Mouse (Mus musculus): Measurements from ENCODE around the gene Tnpo1.

Tnpo1 gene

DNA sequence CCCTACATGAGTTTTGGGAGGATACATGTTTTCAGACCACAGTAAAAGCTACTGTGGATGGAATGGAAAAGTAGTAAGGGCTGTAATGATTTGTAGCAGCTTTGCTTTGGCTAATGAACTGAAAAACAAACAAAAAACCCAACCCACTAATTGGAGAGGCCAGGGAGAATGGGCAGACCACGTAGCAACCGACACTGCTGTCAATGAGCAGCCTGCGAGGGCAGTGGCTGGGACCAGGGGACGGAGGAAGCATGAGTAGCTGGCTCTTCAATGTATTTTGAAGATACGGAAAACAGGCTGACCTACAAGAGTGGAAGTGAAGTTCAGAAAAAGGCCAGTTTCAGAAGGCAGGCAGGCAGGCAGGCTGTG, 11.4 kb downstream of the Tnpo1 start:
- no peaks in the 10 kb centered on the region for H3K36me3 ChIP-seq (ENCODE audit: control insufficient read depth, insufficient read depth, low read length, poor library complexity, severe bottlenecking)
- no peaks in the 10 kb centered on the region; the same call in 1 of the 2 replicates for H3K27me3 ChIP-seq (ENCODE audit: control insufficient read depth, insufficient read depth, low read length, poor library complexity, severe bottlenecking)
- DNase-seq (ENCODE audit: low read depth, low spot score), result no peak

DNA sequence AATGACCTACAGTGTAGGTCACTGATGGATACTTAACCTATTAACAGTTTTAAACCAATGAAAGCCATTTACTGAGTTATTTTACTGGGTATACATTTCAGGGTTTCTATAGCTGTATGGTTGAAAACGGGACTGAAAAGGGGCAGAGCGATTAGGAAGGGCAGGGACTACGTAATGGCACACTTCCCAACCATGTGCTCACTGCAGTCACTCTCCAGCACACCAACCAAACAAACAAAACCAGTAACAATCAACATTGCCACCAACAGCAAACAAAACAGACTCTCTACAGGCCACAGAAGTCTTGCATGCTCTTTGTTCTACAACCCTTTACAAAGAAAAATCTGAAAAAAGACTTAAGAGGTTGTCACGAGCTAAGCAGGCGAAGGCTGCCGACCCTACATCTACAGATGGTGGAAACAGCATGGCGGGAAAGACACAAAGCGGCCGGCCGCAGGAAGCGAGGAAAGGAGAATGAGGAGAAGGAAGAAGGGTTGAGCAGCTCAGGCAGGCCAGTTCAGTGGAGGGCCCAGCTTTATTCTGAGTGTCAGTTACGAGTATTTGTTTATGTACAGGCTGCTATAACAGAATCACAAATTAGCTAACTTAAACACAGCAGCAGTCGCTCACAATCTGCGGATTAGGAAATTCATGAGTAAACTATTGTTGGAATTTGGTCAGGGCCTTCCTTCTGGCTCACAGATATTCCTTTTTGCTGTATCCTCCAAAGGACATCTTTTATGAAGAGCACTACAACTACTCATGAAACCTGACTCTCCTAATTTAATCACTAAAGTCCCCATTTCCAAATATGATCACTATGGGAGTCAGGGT, 12.0 kb downstream of the Tnpo1 start:
- Histone ChIP-seq H3K36me3 (ENCODE audit: control insufficient read depth, insufficient read depth, low read length, poor library complexity, severe bottlenecking) (no peaks in the 10 kb centered on the region), H3K27me3 (ENCODE audit: control insufficient read depth, insufficient read depth, low read length, poor library complexity, severe bottlenecking) (no peaks in the 10 kb centered on the region; the same call in 1 of the 2 replicates)
- DNase-seq (ENCODE audit: low read depth, low spot score), result no peak

DNA sequence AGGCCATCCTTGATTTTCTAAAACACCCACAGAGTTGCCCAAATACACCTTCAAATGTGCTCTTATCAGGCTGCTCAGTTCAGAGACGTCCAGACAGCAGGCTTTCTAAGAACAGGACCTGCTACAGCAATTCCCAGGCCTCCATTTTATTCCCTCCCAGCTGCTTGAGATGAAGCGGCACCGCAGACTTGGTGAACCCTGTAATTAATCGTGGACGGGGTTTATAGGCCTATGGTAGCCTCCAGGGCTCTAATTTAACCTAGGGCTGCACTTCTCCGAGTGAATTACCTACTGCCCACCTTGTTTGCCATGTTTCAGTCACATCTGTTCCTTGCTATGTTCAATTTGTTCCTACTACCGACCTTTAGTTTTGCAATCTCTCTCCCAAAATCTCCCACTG, 13.0 kb downstream of the Tnpo1 start:
- H3K36me3 ChIP-seq (ENCODE audit: control insufficient read depth, insufficient read depth, low read length, poor library complexity, severe bottlenecking), result no peaks in the 10 kb centered on the region
- no peaks in the 10 kb centered on the region; the same call in 1 of the 2 replicates for H3K27me3 ChIP-seq (ENCODE audit: control insufficient read depth, insufficient read depth, low read length, poor library complexity, severe bottlenecking)
- no peak for DNase-seq (ENCODE audit: low read depth, low spot score)

DNA sequence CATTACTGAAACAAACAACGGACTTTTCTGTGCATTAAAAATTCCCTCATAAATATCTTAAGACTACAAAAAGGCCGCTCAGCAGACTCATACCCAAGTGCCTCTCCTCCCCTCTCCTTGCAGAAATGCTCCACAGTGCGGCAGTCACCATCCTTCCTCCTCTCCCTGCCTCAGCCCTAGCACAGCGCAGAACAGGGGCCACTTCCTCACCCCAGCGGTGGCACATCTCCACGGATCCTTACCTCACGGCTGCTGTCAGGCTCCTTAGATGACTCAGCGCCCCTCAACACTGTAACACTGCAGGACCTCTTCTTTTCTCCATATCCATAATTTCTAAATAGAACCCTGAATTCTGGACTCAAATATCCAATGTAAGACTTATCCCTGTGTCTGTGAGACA, 13.6 kb downstream of the Tnpo1 start:
- DNase-seq (ENCODE audit: low read depth, low spot score), result peak; percentile 67

DNA sequence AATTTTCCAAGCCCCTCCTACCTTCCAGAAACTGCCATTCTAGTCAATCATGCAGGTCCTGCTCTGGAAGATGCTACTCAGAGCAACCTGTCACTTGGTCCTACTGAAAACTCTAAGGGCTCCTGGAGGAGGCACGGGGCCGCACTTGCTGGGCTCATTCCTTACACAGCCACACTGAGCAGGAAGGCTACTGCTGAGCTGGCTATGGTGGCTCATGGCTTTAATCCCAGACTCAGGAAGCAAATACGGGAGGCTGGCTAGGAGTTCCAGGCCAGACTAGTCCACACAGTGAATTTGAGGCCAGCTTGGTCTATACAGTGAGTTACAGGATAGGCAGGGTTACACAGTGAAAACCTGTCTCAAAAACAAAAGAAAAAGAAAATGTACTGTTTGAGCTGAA, 15.4 kb downstream of the Tnpo1 start:
- Histone ChIP-seq H3K36me3 (ENCODE audit: control insufficient read depth, insufficient read depth, low read length, poor library complexity, severe bottlenecking) (no peaks in the 10 kb centered on the region), H3K27me3 (ENCODE audit: control insufficient read depth, insufficient read depth, low read length, poor library complexity, severe bottlenecking) (no peaks in the 10 kb centered on the region; the same call in 1 of the 2 replicates)
- DNase-seq (ENCODE audit: low read depth, low spot score), result no peak

More for the DNA sequence above, 13.6 kb downstream of the Tnpo1 start:
- Histone ChIP-seq H3K36me3 (ENCODE audit: control insufficient read depth, insufficient read depth, low read length, poor library complexity, severe bottlenecking) (no peaks in the 10 kb centered on the region), H3K27me3 (ENCODE audit: control insufficient read depth, insufficient read depth, low read length, poor library complexity, severe bottlenecking) (no peaks in the 10 kb centered on the region; the same call in 1 of the 2 replicates)

DNA sequence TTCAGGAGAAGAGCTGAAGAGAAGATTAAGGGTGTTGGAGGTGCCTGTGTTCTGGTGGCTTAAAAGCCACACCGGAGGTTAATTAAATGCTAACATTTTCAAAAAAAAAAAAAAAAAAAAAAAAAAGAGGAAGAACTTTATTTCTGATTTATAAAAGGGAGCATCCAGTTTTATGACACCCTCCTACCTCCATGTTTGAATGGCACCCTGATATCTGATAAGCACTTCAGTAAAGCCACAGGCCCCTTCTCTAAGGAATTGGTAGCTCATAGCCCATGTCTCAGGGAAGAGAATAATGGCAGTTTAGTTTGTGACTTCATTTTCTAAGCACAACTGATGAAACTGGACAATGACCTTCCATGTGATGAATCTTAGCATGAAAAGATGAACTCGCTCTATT, 21.6 kb downstream of the Tnpo1 start:
- DNase-seq (ENCODE audit: low read depth, low spot score), result no peak
- H3K27me3 ChIP-seq (ENCODE audit: control insufficient read depth, insufficient read depth, low read length, poor library complexity, severe bottlenecking), result no peaks in the 10 kb centered on the region
- H3K36me3 ChIP-seq (ENCODE audit: control insufficient read depth, insufficient read depth, low read length, poor library complexity, severe bottlenecking), result no peaks in the 10 kb centered on the region

DNA sequence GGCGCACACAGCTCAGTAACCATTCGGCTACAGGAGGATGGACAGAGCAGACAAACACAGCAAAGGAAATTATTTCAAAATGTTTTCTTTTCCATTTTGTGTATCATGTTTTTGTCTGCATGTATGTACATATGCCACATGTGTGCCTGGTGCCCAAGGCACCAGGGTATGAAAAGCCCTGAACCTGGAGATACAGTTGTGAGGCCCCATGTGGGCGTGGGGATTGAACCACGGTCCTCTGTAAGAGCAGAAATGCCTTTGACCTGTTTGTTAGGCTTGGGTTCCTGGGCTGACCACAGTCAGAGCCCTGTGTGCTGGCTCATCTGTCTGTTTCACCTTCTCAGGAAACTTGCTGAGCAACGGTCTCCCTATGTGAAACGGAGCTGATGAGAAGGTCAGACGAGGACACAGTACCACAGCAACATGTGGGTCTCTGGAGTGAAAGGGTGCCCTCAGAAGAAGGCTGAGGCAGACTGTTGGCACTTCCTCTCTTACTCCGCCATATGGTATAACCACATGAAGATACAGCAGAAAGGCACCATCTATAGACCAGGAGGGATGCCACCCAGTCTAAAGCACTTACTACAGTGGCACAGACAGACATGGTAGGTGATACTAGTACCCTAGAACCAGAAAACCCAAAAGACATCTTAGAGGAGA, 23.7 kb downstream of the Tnpo1 start:
- Histone ChIP-seq H3K36me3 (ENCODE audit: control insufficient read depth, insufficient read depth, low read length, poor library complexity, severe bottlenecking) (no peaks in the 10 kb centered on the region), H3K27me3 (ENCODE audit: control insufficient read depth, insufficient read depth, low read length, poor library complexity, severe bottlenecking) (no peaks in the 10 kb centered on the region)
- DNase-seq (ENCODE audit: low read depth, low spot score), result no peak

DNA sequence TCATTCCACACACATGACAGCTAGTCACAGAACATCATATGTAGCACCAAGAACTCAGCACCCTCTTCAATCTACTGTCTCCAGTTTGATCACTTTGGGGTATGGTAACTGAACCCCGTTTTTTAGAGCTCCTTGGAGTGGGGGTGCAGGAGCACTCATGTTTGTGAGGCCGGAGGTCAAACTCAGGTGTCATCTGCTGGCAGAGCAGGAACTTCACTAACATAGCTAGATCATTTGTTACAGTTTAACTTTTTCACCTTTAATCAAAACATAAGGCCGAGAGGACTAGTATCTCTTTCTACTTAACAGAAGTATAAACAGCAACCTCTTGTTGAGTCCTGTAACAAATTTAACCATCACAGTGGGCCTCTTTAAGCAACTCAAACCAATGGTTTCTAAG, 26.6 kb downstream of the Tnpo1 start:
- DNase-seq (ENCODE audit: low read depth, low spot score), result no peak
- H3K27me3 ChIP-seq (ENCODE audit: control insufficient read depth, insufficient read depth, low read length, poor library complexity, severe bottlenecking), result no peaks in the 10 kb centered on the region
- no peaks in the 10 kb centered on the region for H3K36me3 ChIP-seq (ENCODE audit: control insufficient read depth, insufficient read depth, low read length, poor library complexity, severe bottlenecking)

DNA sequence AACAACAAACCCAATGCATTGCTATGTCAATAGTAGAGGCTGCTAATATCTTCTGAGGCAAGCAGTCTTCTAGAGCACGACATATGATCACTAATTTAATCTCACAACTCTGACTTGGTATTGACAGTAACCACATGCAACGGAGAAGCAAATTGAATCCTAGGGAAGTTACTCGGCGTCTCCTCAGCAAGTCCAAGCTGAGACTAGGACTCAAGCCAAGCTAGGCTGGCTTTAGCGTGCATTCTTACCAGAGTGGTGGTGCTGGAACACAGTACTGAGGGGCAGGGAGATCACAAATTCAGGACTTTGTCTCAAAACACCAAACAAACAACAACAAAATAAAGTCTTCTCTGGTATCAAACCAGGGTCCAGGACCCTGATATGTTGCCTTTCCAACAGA, 28.6 kb downstream of the Tnpo1 start:
- Histone ChIP-seq H3K27me3 (ENCODE audit: control insufficient read depth, insufficient read depth, low read length, poor library complexity, severe bottlenecking) (no peaks in the 10 kb centered on the region), H3K36me3 (ENCODE audit: control insufficient read depth, insufficient read depth, low read length, poor library complexity, severe bottlenecking) (no peaks in the 10 kb centered on the region)
- no peak for DNase-seq (ENCODE audit: low read depth, low spot score)

DNA sequence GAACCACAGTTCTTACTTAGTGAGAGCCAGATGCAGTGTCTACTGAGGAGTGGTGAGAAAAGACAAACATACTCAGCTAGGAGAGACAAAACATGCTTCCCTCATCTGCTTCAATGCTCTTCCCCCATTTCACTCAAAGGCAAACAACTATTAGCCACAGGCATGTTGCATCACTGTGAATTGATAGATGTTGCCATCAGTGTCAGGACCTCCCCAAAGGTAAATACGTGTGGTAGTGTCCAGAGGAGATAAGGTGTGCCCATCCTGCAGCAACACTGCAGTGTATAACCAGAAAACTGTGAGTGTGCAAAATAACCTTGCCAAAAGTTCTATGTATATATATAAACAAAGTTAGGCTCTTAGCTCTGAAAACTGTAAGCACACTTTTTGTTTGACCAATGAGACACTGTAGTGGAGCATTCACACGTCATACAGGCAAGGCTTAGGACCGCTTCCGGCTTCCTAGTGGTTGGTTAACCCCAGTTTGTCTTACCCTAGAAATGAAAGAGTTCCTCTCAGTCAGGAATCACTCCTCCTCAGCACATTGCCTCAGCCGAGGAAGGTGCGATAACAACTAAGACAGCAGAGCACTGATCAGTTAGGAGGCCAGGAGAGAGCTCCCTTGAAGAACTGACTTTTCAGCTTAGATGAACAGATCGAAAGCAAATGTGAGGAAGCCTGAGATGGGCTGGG, 29.6 kb downstream of the Tnpo1 start:
- peak; percentile 19 for DNase-seq (ENCODE audit: low read depth, low spot score)
- H3K36me3 ChIP-seq (ENCODE audit: control insufficient read depth, insufficient read depth, low read length, poor library complexity, severe bottlenecking), result no peaks in the 10 kb centered on the region
- no peaks in the 10 kb centered on the region for H3K27me3 ChIP-seq (ENCODE audit: control insufficient read depth, insufficient read depth, low read length, poor library complexity, severe bottlenecking)

DNA sequence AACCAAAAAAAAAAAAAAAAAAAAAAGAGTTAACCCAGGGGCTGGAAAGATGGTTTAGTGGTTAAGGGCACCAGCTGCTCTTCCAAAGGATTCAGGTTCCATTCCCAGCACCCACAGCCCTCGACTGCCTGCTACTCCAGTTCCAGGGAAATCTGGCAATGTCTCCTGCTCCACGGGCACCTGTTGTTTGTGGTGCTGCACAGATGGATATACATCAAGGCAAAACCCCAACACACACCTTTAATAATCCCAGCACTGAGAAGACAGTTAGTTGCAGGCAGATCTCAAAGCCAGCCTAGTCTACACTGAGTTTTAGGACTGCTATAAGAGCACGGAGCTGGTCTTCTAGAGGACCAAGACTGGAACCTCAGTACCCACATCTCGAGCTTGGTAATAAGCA, 30.2 kb downstream of the Tnpo1 start:
- H3K36me3 ChIP-seq (ENCODE audit: control insufficient read depth, insufficient read depth, low read length, poor library complexity, severe bottlenecking), result no peaks in the 10 kb centered on the region
- no peaks in the 10 kb centered on the region for H3K27me3 ChIP-seq (ENCODE audit: control insufficient read depth, insufficient read depth, low read length, poor library complexity, severe bottlenecking)
- DNase-seq (ENCODE audit: low read depth, low spot score), result no peak

DNA sequence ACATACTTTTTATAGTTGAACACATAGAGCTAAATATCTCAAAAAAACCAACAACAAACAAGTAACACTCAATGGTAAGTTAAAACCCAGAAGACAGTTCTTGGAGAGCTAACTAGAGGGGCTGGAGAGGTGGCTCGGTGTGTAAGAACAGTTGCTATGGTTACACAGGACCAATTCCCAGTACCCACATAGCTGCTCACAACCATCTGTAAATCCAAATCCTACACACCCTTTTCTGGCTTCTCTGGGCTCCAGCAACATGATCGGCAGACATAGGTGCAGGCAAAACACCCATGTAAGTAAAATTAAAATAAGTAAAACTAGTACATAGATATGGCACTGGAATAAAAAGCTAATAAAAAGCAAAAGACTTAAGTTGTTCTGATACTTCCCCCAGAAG, 31.3 kb downstream of the Tnpo1 start:
- no peak for DNase-seq (ENCODE audit: low read depth, low spot score)
- no peaks in the 10 kb centered on the region for H3K36me3 ChIP-seq (ENCODE audit: control insufficient read depth, insufficient read depth, low read length, poor library complexity, severe bottlenecking)

DNA sequence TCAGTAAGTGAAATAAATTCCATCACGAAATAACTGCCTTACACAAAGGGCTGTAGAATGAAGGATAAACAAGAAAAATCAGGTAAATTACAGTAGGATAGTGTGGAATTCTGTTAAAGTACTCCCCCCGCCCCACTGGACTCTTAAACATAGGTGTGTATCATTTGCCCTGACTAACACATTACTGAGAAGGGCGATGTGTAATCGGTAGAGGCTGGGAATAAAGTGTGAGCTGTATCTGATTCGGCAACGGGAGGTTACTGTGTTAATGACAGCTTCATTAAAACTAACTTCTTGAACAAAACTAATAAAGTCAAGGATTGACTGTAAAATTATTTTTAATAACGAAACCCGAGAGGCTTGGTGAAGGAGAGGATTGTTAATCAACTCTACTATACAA, 34.7 kb downstream of the Tnpo1 start:
- no peak for DNase-seq (ENCODE audit: low read depth, low spot score)
- H3K36me3 ChIP-seq (ENCODE audit: control insufficient read depth, insufficient read depth, low read length, poor library complexity, severe bottlenecking), result 0 out of 2 replicates have a peak, but pooled peaks cover 2% of the 10 kb centered on the region
- H3K27me3 ChIP-seq (ENCODE audit: control insufficient read depth, insufficient read depth, low read length, poor library complexity, severe bottlenecking), result no peaks in the 10 kb centered on the region

More for the DNA sequence above, 31.3 kb downstream of the Tnpo1 start:
- no peaks in the 10 kb centered on the region for H3K27me3 ChIP-seq (ENCODE audit: control insufficient read depth, insufficient read depth, low read length, poor library complexity, severe bottlenecking)

DNA sequence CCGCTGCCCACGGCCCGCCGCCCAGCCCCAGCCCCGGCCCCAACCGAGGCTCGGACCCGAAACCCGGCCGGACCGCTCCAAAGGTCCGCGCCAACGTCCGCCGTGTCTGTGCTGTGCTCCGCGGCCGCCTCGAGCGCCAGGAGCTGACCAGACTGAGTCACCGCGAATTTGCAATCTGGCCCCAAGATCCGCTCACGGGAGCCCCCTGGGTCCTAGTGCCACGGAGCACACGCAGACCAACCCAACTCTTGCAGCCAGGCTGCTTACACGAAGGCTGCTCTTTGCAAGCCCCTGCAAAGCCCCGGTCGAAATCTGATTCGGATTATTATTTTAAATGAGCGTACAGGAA, 35.3 kb downstream of the Tnpo1 start:
- Histone ChIP-seq H3K27me3 (ENCODE audit: control insufficient read depth, insufficient read depth, low read length, poor library complexity, severe bottlenecking) (no peaks in the 10 kb centered on the region), H3K36me3 (ENCODE audit: control insufficient read depth, insufficient read depth, low read length, poor library complexity, severe bottlenecking) (0 out of 2 replicates have a peak, but pooled peaks cover 2% of the 10 kb centered on the region)
- peak; percentile 75 for DNase-seq (ENCODE audit: low read depth, low spot score)

Measured in splenic B cell, adult 2 months (primary cell).